Mouse (Mus musculus): ENCODE results near the gene Igsf21. TPM values are rescaled to one million over a fixed set of nuclear protein-coding genes. Genes with fewer than 3 reads are reported as not detected.

The Igsf21 gene
- polyA plus RNA-seq, 1 experiment: 0.40 TPM

GRCm38 (mm10) chr4:140149706-140150105 is 96.9 kb downstream of the Igsf21 start:
- no peaks in the 10 kb centered on the region for H3K9me3 ChIP-seq (replicated peaks; ENCODE audit: control insufficient read depth, insufficient read depth, low read length, poor library complexity, severe bottlenecking)
- no peak overlapping the region for H3K27ac ChIP-seq (ENCODE audit: insufficient read depth, low read length)
- H3K4me1 ChIP-seq (ENCODE audit: control insufficient read depth, insufficient read depth, low read length): peaks cover 5% of the 10 kb centered on the region
- no peak overlapping the region for H3K9ac ChIP-seq (ENCODE audit: low read depth, poor library complexity, severe bottlenecking)
- no peaks in the 10 kb centered on the region for H3K36me3 ChIP-seq (ENCODE audit: control insufficient read depth, insufficient read depth, low read length, poor library complexity, severe bottlenecking)
- H3K4me3 ChIP-seq (ENCODE audit: low read depth, low read length): no peak overlapping the region
- no peaks in the 10 kb centered on the region for H3K27me3 ChIP-seq (ENCODE audit: control insufficient read depth, insufficient read depth, low read length, poor library complexity, severe bottlenecking)
- no peak for TF ChIP-seq CTCF (IDR thresholded peaks at IDR 0.05; ENCODE audit: low read depth, low read length)
- TF ChIP-seq POLR2A (IDR thresholded peaks at IDR 0.05; ENCODE audit: insufficient read depth, low read length): no peak
- TF ChIP-seq EP300 (IDR thresholded peaks at IDR 0.05; ENCODE audit: insufficient read depth, low read depth, low read length): no peak

- Histone ChIP-seq H3K9me3 (replicated peaks; ENCODE audit: control insufficient read depth, insufficient read depth, low read length, poor library complexity, severe bottlenecking) (no peaks in the 10 kb centered on the region), H3K27me3 (ENCODE audit: control insufficient read depth, insufficient read depth, low read length, poor library complexity, severe bottlenecking) (no peaks in the 10 kb centered on the region), H3K4me3 (ENCODE audit: low read depth, low read length) (no peak overlapping the region), H3K9ac (ENCODE audit: low read depth, poor library complexity, severe bottlenecking) (no peak overlapping the region), H3K4me1 (ENCODE audit: control insufficient read depth, insufficient read depth, low read length) (peaks cover 5% of the 10 kb centered on the region), H3K27ac (ENCODE audit: insufficient read depth, low read length) (no peak overlapping the region), H3K36me3 (ENCODE audit: control insufficient read depth, insufficient read depth, low read length, poor library complexity, severe bottlenecking) (no peaks in the 10 kb centered on the region)
- TF ChIP-seq POLR2A (IDR thresholded peaks at IDR 0.05; ENCODE audit: insufficient read depth, low read length) (no peak), CTCF (IDR thresholded peaks at IDR 0.05; ENCODE audit: low read depth, low read length) (no peak), EP300 (IDR thresholded peaks at IDR 0.05; ENCODE audit: insufficient read depth, low read depth, low read length) (no peak)
Measured at GRCm38 (mm10) chr4:140147857-140148695, 98.5 kb downstream of the Igsf21 start.

GRCm38 (mm10) chr4:140147079-140147840 is 99.3 kb downstream of the Igsf21 start:
- no peak overlapping the region for H3K9ac ChIP-seq (ENCODE audit: low read depth, poor library complexity, severe bottlenecking)
- TF ChIP-seq CTCF (IDR thresholded peaks at IDR 0.05; ENCODE audit: low read depth, low read length) (no peak), POLR2A (IDR thresholded peaks at IDR 0.05; ENCODE audit: insufficient read depth, low read length) (no peak), EP300 (IDR thresholded peaks at IDR 0.05; ENCODE audit: insufficient read depth, low read depth, low read length) (no peak)
- H3K27ac ChIP-seq (ENCODE audit: insufficient read depth, low read length): no peak overlapping the region
- no peaks in the 10 kb centered on the region for H3K27me3 ChIP-seq (ENCODE audit: control insufficient read depth, insufficient read depth, low read length, poor library complexity, severe bottlenecking)
- no peak overlapping the region for H3K4me3 ChIP-seq (ENCODE audit: low read depth, low read length)
- H3K9me3 ChIP-seq (replicated peaks; ENCODE audit: control insufficient read depth, insufficient read depth, low read length, poor library complexity, severe bottlenecking): no peaks in the 10 kb centered on the region
- H3K36me3 ChIP-seq (ENCODE audit: control insufficient read depth, insufficient read depth, low read length, poor library complexity, severe bottlenecking): no peaks in the 10 kb centered on the region
- peaks cover 5% of the 10 kb centered on the region for H3K4me1 ChIP-seq (ENCODE audit: control insufficient read depth, insufficient read depth, low read length)

- H3K27me3 ChIP-seq (ENCODE audit: control insufficient read depth, insufficient read depth, low read length, poor library complexity, severe bottlenecking): no peaks in the 10 kb centered on the region
- H3K27ac ChIP-seq (ENCODE audit: insufficient read depth, low read length): no peak overlapping the region
- H3K4me1 ChIP-seq (ENCODE audit: control insufficient read depth, insufficient read depth, low read length): peaks cover 8% of the 10 kb centered on the region
- H3K9me3 ChIP-seq (replicated peaks; ENCODE audit: control insufficient read depth, insufficient read depth, low read length, poor library complexity, severe bottlenecking): no peaks in the 10 kb centered on the region
- no peak overlapping the region for H3K9ac ChIP-seq (ENCODE audit: low read depth, poor library complexity, severe bottlenecking)
- TF ChIP-seq POLR2A (IDR thresholded peaks at IDR 0.05; ENCODE audit: insufficient read depth, low read length) (no peak), CTCF (IDR thresholded peaks at IDR 0.05; ENCODE audit: low read depth, low read length) (peak; percentile 61)
- H3K4me3 ChIP-seq (ENCODE audit: low read depth, low read length): no peak overlapping the region
- no peaks in the 10 kb centered on the region for H3K36me3 ChIP-seq (ENCODE audit: control insufficient read depth, insufficient read depth, low read length, poor library complexity, severe bottlenecking)
Measured at GRCm38 (mm10) chr4:140143884-140144525, 102.6 kb downstream of the Igsf21 start.

- TF ChIP-seq EP300 (IDR thresholded peaks at IDR 0.05; ENCODE audit: insufficient read depth, low read depth, low read length): no peak
- TF ChIP-seq POLR2A (IDR thresholded peaks at IDR 0.05; ENCODE audit: insufficient read depth, low read length): no peak
- TF ChIP-seq CTCF (IDR thresholded peaks at IDR 0.05; ENCODE audit: low read depth, low read length): peak; percentile 37
- no peaks in the 10 kb centered on the region for H3K27me3 ChIP-seq (ENCODE audit: control insufficient read depth, insufficient read depth, low read length, poor library complexity, severe bottlenecking)
- peaks cover 11% of the 10 kb centered on the region for H3K4me1 ChIP-seq (ENCODE audit: control insufficient read depth, insufficient read depth, low read length)
- H3K9ac ChIP-seq (ENCODE audit: low read depth, poor library complexity, severe bottlenecking): no peak overlapping the region
- no peak overlapping the region for H3K4me3 ChIP-seq (ENCODE audit: low read depth, low read length)
- no peaks in the 10 kb centered on the region for H3K36me3 ChIP-seq (ENCODE audit: control insufficient read depth, insufficient read depth, low read length, poor library complexity, severe bottlenecking)
- H3K9me3 ChIP-seq (replicated peaks; ENCODE audit: control insufficient read depth, insufficient read depth, low read length, poor library complexity, severe bottlenecking): no peaks in the 10 kb centered on the region
- no peak overlapping the region for H3K27ac ChIP-seq (ENCODE audit: insufficient read depth, low read length)
Measured at GRCm38 (mm10) chr4:140143178-140143577, 103.4 kb downstream of the Igsf21 start.

Measured in ES-Bruce4 (cell line).